Mouse (Mus musculus) fibroblast of lung, adult 2 months (primary cell): ENCODE results near the gene Gm7257.

ENCODE experiments used
- DNase-seq: peaks from one replicate; pipeline ENCODE4 v3.0.0-alpha.2; 2011; ENCODE audit warnings: low read depth

Gene Gm7257

DNA sequence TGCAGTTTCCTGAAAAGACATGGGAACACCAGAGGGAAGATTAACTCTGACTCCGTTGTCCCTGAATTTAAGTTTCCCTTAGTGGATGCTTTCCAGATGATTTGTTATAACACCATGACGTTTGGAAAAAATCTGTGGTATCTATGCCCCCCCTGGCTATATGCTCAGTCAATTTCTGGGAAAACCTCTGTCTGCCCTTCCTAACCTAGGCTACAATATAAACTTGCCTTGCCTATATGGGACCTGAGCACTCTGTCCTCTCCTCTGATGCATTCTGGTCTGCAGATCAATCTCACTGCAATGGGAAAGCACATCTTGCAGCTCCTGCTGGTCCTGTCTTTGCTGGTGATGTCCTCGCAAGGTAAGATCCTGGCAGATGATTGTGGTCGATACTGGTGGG, at the start of gene Gm7257:
TSS of gene Gm7257 (plus strand) at position 301 of the 400 bp plus-strand sequence.
- DNase-seq = no peak

- no peak for DNase-seq
Measured at GRCm38 (mm10) chr9:36402991-36403390, 28.7 kb upstream of the Gm7257 start.

GRCm38 (mm10) chr9:36435051-36435764, 3.5 kb downstream of the Gm7257 start:
- DNase-seq = no peak

DNA sequence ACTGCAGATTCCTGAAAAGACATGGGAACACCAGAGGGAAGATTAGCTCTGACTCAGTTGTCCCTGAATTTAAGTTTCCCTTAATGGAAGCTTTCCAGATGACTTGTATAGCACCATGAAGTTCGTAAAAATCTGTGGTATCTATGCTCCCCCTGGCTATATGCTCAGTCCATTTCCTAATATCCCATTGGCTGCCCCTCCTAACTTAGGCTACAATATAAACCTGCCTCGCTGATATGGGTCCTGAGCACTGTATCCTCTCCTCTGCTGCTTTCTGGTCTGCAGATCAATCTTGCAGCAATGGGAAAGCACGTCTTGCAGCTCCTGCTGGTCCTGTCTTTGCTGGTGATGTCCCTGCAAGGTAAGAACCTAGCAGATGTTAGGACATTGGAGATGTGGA, 43.7 kb downstream of the Gm7257 start, which contains the start of gene Gm9513:
TSS of gene Gm9513 (plus strand) at position 301 of the 400 bp plus-strand sequence.
- no peak for DNase-seq
